In genomic region chr8:12677529-12677928, GRCm38 (mm10) we compare ENCODE assay signal across 9 mouse cellular contexts. TPM values are rescaled to one million over a fixed set of nuclear protein-coding genes. Genes with fewer than 3 reads are reported as not detected.
DNase-seq lines count a peak whose midpoint lies in the region; ATAC-seq and TF ChIP-seq lines count a peak whose summit lies in the region.
"Had no signal": no experiment of that assay in that cellular context is flagged by ENCODE, and none has a peak within 500 bp of the region (broad histone marks: within the 10 kb centered on the region; RNA-seq: fewer than 3 reads in every experiment).

No protein-coding gene starts in this region.

- TF ChIP-seq EP300 in stomach, postnatal 0 days (optimal IDR thresholded peaks at IDR 0.05) = no peak

- H3K36me3 ChIP-seq in heart, embryonic 14.5 days (ENCODE audit: control insufficient read depth, insufficient read depth, low read length) = no peaks in the 10 kb centered on the region
- no peaks in the 10 kb centered on the region for H3K36me3 ChIP-seq in liver, embryonic 13.5 days
- H3K36me3 ChIP-seq in neural tube, embryonic 13.5 days = no peaks in the 10 kb centered on the region
- H3K36me3 ChIP-seq in stomach, postnatal 0 days (ENCODE audit: control insufficient read depth, insufficient read depth, low read length) = no peaks in the 10 kb centered on the region

- H3K27me3 ChIP-seq in heart, embryonic 14.5 days (ENCODE audit: control insufficient read depth, insufficient read depth, low read length) = peaks cover 37% of the 10 kb centered on the region
- H3K27me3 ChIP-seq in liver, embryonic 13.5 days = peaks cover 54% of the 10 kb centered on the region
- H3K27me3 ChIP-seq in neural tube, embryonic 13.5 days = peaks cover 23% of the 10 kb centered on the region
- no peaks in the 10 kb centered on the region for H3K27me3 ChIP-seq in stomach, postnatal 0 days (ENCODE audit: control insufficient read depth, insufficient read depth, low read length)

- H3K4me1 ChIP-seq in heart, embryonic 14.5 days (ENCODE audit: control insufficient read depth in 2 of 2, insufficient read depth in 2 of 2, low read length in 2 of 2) = peaks cover 1 to 6% of the 10 kb centered on the region in 2 experiments; a peak in 3 of 4 replicates
- peaks cover 4% of the 10 kb centered on the region for H3K4me1 ChIP-seq in liver, embryonic 13.5 days (replicated peaks)
- H3K4me1 ChIP-seq in neural tube, embryonic 13.5 days (replicated peaks) = peaks cover 7% of the 10 kb centered on the region
- no peaks in the 10 kb centered on the region for H3K4me1 ChIP-seq in stomach, postnatal 0 days (replicated peaks; ENCODE audit: control insufficient read depth, insufficient read depth)

- H3K9ac ChIP-seq in heart, embryonic 14.5 days (ENCODE audit: low read length) = no peak overlapping the region
- no peak overlapping the region for H3K9ac ChIP-seq in liver, embryonic 13.5 days
- no peak overlapping the region for H3K9ac ChIP-seq in neural tube, embryonic 13.5 days
- H3K9ac ChIP-seq in stomach, postnatal 0 days (ENCODE audit: low read length) = no peak overlapping the region

- H3K27ac ChIP-seq in heart, embryonic 14.5 days (replicated peaks in 1 of 2; ENCODE audit: control insufficient read depth in 1 of 2, insufficient read depth in 1 of 2, low read depth in 2 of 2, low read length in 2 of 2) = no peak overlapping the region
- no peak overlapping the region for H3K27ac ChIP-seq in liver, embryonic 13.5 days
- no peak overlapping the region for H3K27ac ChIP-seq in neural tube, embryonic 13.5 days (replicated peaks)
- H3K27ac ChIP-seq in stomach, postnatal 0 days (replicated peaks) = no peak overlapping the region

- H3K4me3 ChIP-seq in heart, embryonic 14.5 days (ENCODE audit: control insufficient read depth in 1 of 2, insufficient read depth in 1 of 2, low read depth in 1 of 2, low read length in 2 of 2) = no peak overlapping the region
- no peak overlapping the region for H3K4me3 ChIP-seq in liver, embryonic 13.5 days (replicated peaks)
- H3K4me3 ChIP-seq in neural tube, embryonic 13.5 days = no peak overlapping the region
- H3K4me3 ChIP-seq in stomach, postnatal 0 days (ENCODE audit: low read depth, low read length) = no peak overlapping the region
- H3K4me3 ChIP-seq: erythroblast, embryonic 14.5 days had no signal

- peak; percentile 84 for ATAC-seq in erythroblast, adult 5-6 weeks (replicated peaks; ENCODE audit: low FRiP score, poor library complexity, severe bottlenecking)
- ATAC-seq in heart, embryonic 14.5 days (ENCODE audit: insufficient number of reproducible peaks, insufficient read depth, low FRiP score, low read depth) = peak; percentile 47; the same call in 1 of the 2 replicates
- ATAC-seq in liver, embryonic 13.5 days (ENCODE audit: low read depth) = 0 out of 2 replicates have a peak, but pooled peaks have one; percentile 45
- peak; percentile 77 for ATAC-seq in neural tube, embryonic 13.5 days (ENCODE audit: low read depth)
- peak; percentile 87 for ATAC-seq in stomach, postnatal 0 days (ENCODE audit: low FRiP score, low TSS enrichment)

- DNase-seq in CD4-positive, CD25-positive, alpha-beta regulatory T cell, adult 2 months (ENCODE audit: low read depth, low spot score) = peak; percentile 90
- DNase-seq in brain, adult 2 months (ENCODE audit: low read depth, low spot score) = peak; percentile 86
- DNase-seq in kidney, postnatal 14 days = peak; percentile 84
- peak; percentile 59 for DNase-seq in liver, embryonic 13.5 days
- DNase-seq in stomach, postnatal 0 days (ENCODE audit: low spot score) = peak; percentile 89

- TF ChIP-seq CTCF in stomach, postnatal 0 days (IDR thresholded peaks at IDR 0.05; ENCODE audit: low read depth) = peak; percentile 92

- no peaks in the 10 kb centered on the region for H3K9me3 ChIP-seq in heart, embryonic 14.5 days (ENCODE audit: control insufficient read depth, low read length)
- no peaks in the 10 kb centered on the region for H3K9me3 ChIP-seq in liver, embryonic 13.5 days (replicated peaks)
- H3K9me3 ChIP-seq in neural tube, embryonic 13.5 days = no peaks in the 10 kb centered on the region
- H3K9me3 ChIP-seq in stomach, postnatal 0 days (ENCODE audit: control insufficient read depth, low read length) = no peaks in the 10 kb centered on the region

- WGBS in heart, embryonic 14.5 days = 2% methylated on average over 7 of the region's 7 CpGs
- WGBS in liver, embryonic 13.5 days (ENCODE audit: insufficient replicate concordance) = 5% methylated on average over 7 of the region's 7 CpGs
- WGBS in neural tube, embryonic 13.5 days = 4% methylated on average over 7 of the region's 7 CpGs
- WGBS in stomach, postnatal 0 days = 1% methylated on average over 7 of the region's 7 CpGs

- no peak overlapping the region for H3K4me2 ChIP-seq in heart, embryonic 14.5 days (ENCODE audit: low read length)
- H3K4me2 ChIP-seq in liver, embryonic 13.5 days = no peak overlapping the region
- H3K4me2 ChIP-seq in neural tube, embryonic 13.5 days = no peak overlapping the region
- H3K4me2 ChIP-seq in stomach, postnatal 0 days (replicated peaks; ENCODE audit: low read depth) = no peak overlapping the region

RNA-seq across cellular contexts. Expression of gene Tubgcp3, which starts 5.5 kb away (rescaled TPM):
- 21.9 and 25.3 TPM in 2 replicates for total RNA-seq in erythroblast, adult 5-6 weeks (2015; ENCODE audit: low replicate concordance)
- total RNA-seq in erythroblast, adult 5-6 weeks (2017; ENCODE audit: low replicate concordance) = 24.0 and 27.0 TPM in 2 replicates
- 27.3 and 29.2 TPM in 2 replicates for polyA plus RNA-seq in heart, embryonic 14.5 days (2014; fragmentation: Nextera tagmentation; extraction: Ambion mirVana)
- polyA plus RNA-seq in liver, embryonic 13.5 days (2015; fragmentation: Nextera tagmentation; extraction: Ambion mirVana) = 25.1 and 31.3 TPM in 2 replicates
- 34.6 and 38.0 TPM in 2 replicates for polyA plus RNA-seq in neural tube, embryonic 13.5 days (2015; fragmentation: Nextera tagmentation; extraction: Ambion mirVana)
- polyA plus RNA-seq in stomach, postnatal 0 days (2015; fragmentation: Nextera tagmentation; extraction: Ambion mirVana) = 13.5 and 14.7 TPM in 2 replicates
